Mouse (Mus musculus) adrenal gland, adult (tissue): ENCODE data around the gene Crebzf.
A peak's percentile ranks its signal among the peaks of the same experiment; 100 is the strongest.

Source experiments
- DNase-seq, 2 experiments: peaks; one replicate each; pipeline ENCODE4 v3.0.0; 2022 to 2023; ENCODE audit warnings: low spot score in 1 of 2; ENCODE audit not compliant: inconsistent age in 2 of 2

The Crebzf gene

GRCm38 (mm10) chr7:90442518-90443080 is at the start of gene Crebzf:
Gene Crebzf, plus strand, starts transcription at chr7:90442729.
- peak; percentile 97 to 99 for DNase-seq

- DNase-seq: no peak
Observed at GRCm38 (mm10) chr7:90395073-90395472, 47.5 kb upstream of the Crebzf start.

- DNase-seq: no peak
Observed at GRCm38 (mm10) chr7:90395928-90396327, 46.6 kb upstream of the Crebzf start.

GRCm38 (mm10) chr7:90409934-90410333 is 32.6 kb upstream of the Crebzf start:
- peak; percentile 60 to 90 for DNase-seq

- DNase-seq: peak; percentile 85 to 94
Observed at GRCm38 (mm10) chr7:90426020-90427001, 16.2 kb upstream of the Crebzf start, which contains the start of gene Ccdc89. Gene Ccdc89, plus strand, starts transcription at chr7:90426577.

GRCm38 (mm10) chr7:90427006-90427405 is 15.5 kb upstream of the Crebzf start:
- DNase-seq: peak in 1 of 2 experiments; percentile 8

- no peak for DNase-seq
Observed at GRCm38 (mm10) chr7:90432221-90432620, 10.3 kb upstream of the Crebzf start.

GRCm38 (mm10) chr7:90440044-90440443 is 2.5 kb upstream of the Crebzf start:
- DNase-seq: no peak

GRCm38 (mm10) chr7:90442070-90442469 is 459 bp upstream of the Crebzf start:
- peak in 1 of 2 experiments; percentile 45 for DNase-seq

GRCm38 (mm10) chr7:90443101-90444091 is 867 bp downstream of the Crebzf start:
- peak; percentile 81 to 91 for DNase-seq

- DNase-seq: peak; percentile 31 to 76
Observed at GRCm38 (mm10) chr7:90444206-90444605, 1.7 kb downstream of the Crebzf start.

- DNase-seq: peak in 1 of 2 experiments; percentile 59
Observed at GRCm38 (mm10) chr7:90456149-90456844, 13.8 kb downstream of the Crebzf start.

- DNase-seq: peak; percentile 90 to 96
Observed at GRCm38 (mm10) chr7:90456845-90457468, 14.4 kb downstream of the Crebzf start, which contains the start of gene Tmem126a. Gene Tmem126a, minus strand, starts transcription at chr7:90457229.

- peak in 1 of 2 experiments; percentile 29 for DNase-seq
Observed at GRCm38 (mm10) chr7:90457517-90457916, 15.0 kb downstream of the Crebzf start.

- no peak for DNase-seq
Observed at GRCm38 (mm10) chr7:90460330-90460729, 17.8 kb downstream of the Crebzf start.

- peak; percentile 33 to 74 for DNase-seq
Observed at GRCm38 (mm10) chr7:90460930-90461329, 18.4 kb downstream of the Crebzf start.

GRCm38 (mm10) chr7:90461441-90461840 is 18.9 kb downstream of the Crebzf start:
- DNase-seq: no peak

GRCm38 (mm10) chr7:90473511-90473910 is 31.0 kb downstream of the Crebzf start:
- DNase-seq: no peak

GRCm38 (mm10) chr7:90475793-90476312 is 33.3 kb downstream of the Crebzf start, which contains the start of gene Tmem126b:
Gene Tmem126b, minus strand, starts transcription at chr7:90476001.
- DNase-seq: peak; percentile 100
